Mouse (Mus musculus): ENCODE results near the gene Ppp5c.

Gene Ppp5c

GRCm38 (mm10) chr7:16978173-16978572, 49.6 kb downstream of the Ppp5c start:
- no peak for DNase-seq

- no peak for DNase-seq
Measured at GRCm38 (mm10) chr7:16976298-16976697, 51.4 kb downstream of the Ppp5c start.

- DNase-seq: no peak
Measured at GRCm38 (mm10) chr7:16974018-16974417, 53.7 kb downstream of the Ppp5c start.

- no peak for DNase-seq
Measured at GRCm38 (mm10) chr7:16971160-16971559, 56.6 kb downstream of the Ppp5c start.

- no peak for DNase-seq
Measured at GRCm38 (mm10) chr7:16968414-16968813, 59.3 kb downstream of the Ppp5c start.

- no peak for DNase-seq
Measured at GRCm38 (mm10) chr7:16961678-16962077, 66.0 kb downstream of the Ppp5c start.

GRCm38 (mm10) chr7:16959539-16960187, 68.1 kb downstream of the Ppp5c start, which contains the start of gene Pnmal1:
Pnmal1 (plus strand) TSS chr7:16959679.
- no peak for DNase-seq

- DNase-seq: no peak
Measured at GRCm38 (mm10) chr7:16956410-16957265, 71.1 kb downstream of the Ppp5c start.

GRCm38 (mm10) chr7:16955712-16956111, 72.0 kb downstream of the Ppp5c start:
- no peak for DNase-seq
